Mouse (Mus musculus): ENCODE measurements around the gene Ap1m1.

Ap1m1 gene

DNA sequence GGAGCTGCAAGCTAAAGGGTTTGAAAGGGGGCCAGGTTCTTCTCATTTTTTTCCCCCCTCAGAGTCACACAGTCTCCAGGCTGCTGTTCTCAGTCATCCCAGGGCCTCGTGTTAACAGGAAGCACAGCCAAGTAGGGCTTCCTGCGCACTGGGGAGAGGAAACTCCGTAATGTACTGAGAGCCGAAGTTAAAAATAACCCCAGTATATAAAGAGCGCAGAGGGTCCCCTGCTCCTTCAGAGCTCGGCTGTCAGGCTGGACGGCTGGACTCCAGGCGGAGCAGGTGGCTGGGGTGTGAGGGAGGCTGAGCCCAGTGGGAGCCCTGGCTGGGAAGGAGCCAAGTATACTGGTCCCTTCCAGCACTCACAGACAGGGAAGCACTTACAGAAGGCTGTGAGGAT is 55.9 kb downstream of the Ap1m1 start:
- DNase-seq = peak; percentile 45

DNA sequence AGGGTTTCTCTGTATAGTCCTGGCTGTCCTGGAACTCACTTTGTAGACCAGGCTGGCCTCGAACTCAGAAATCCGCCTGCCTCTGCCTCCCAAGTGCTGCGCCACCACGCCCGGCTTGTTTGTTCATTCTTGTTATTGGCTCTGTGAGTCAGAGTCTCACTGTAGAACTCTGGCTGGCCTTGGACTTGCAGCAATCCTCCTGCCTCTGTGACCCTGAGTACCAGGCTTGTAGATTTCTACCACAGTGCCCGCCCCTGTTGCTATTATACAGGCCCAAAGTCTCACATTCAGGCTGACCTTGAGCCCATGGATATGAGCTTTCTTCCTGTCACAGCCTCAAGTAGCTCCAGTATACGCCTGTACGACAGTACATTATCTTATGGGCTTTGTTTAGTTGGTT is 56.7 kb downstream of the Ap1m1 start:
- DNase-seq = no peak

DNA sequence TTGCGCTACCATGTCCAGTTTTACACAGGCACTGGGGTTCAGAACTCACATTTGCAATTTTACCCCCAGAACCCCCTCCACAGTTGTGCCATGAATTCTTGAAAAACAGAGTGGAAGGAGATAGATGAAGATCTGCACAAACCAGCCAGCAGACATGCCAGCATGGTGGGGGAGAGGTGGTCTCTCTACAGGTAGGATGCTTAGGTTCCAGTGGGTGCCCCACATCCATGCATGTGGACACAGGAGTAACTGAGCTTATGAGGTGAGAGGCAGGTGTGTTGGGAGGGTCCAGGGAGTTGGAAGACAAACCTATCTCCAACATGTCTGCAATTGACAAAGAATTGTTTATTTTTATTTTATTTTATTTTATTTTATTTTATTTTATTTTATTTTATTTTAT is 59.1 kb downstream of the Ap1m1 start:
- no peak for DNase-seq

DNA sequence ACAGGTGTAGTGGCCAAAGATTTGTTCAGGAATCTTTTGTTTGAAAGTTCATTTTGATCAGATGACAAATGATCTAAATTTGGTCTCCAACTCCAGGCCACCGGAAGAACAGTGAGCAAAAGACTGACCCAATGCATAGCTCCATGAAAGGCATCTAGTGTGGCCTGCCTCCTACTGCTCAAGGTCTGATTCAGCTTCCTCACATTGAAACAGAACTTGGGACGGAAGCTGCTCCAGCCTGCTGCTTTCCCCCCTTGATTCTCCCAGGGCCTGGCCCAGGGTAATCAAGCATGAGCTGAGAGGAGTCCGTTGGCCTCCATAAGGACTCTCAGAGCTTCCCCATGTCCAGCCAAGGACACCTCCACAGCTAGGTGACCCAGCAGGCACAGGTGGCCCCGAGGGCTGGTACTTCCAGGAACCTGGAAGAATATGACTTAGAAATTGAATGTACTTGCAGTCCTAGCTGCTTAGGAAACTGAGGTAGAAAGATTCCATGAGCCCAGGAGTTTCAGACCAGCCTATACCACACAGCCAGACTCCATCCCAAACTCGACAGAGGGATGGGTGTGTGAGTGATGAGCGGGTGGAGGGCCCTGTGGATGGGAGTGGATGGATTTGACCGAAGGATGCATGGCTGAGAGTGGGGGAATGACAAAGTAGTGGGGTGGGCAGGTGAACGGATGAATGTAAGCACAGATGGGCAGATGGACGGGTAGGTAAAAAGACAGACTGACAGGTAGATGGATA is 61.0 kb downstream of the Ap1m1 start:
- no peak for DNase-seq

DNA sequence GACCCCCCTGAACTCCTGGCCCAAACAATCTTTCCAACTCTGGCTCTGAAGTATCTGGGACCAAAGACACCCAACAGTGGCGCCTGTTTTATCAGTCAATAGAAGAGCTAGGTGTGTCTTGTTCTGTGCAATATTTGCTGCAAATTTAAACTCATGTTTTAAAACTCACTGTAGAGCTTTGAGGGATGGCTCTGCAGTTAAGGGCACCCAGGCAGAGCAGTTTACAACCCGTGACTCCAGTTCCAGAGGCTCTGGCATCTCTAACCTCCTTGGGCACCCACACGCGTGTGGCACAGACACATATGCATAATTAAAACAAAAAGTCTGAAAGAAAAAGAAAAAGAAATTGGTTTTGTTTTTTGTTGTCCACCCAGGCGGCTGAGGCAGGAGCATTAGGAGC is 61.7 kb downstream of the Ap1m1 start:
- no peak for DNase-seq

DNA sequence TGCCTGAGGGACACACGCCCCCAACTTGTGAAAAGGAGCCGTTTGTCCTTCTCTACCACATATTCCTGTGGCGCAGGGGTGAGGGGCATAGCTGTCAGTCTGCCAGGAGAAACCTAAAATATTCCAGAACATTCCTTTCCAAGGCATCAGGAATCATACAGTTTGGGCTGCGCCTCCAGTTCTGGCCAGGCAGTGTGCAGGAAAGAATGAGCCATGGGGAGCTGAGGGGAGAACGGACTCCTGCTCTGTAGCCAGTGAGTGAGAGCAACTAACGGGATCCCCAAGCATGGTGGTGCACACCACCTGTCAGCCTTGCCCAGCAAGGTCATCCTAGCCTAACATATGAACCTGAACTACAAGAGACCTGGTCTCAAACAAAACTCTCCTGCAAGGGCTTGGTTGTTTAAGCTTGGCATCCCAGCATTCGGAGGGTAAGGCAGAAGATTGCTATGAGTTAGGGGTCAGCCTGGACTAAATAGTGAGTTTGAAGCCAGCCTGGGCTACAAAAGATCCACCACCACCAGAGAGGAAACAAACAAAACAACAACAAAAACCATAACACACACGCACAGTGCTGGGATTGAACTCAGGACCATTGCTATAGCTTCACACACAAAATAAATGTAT is 63.3 kb downstream of the Ap1m1 start:
- no peak for DNase-seq

DNA sequence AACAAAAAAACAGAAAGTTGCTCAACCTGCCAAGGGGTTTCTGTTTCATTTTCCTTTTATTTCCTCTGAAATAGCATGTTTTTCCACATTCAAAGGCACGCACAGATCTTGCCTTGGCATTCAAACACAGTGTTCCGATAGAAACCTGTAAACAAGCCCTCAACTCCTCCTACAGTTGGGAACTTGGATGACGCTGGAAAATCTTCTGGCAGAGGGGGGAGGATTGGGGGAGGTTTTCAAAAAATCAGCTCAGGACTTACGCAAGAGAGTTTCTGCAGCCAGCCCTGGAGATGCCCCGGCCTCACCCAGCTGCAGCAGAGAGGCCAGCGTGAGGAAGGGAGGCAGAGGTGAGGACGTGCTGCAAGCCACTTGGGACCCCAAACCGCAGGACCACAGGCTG is 63.8 kb downstream of the Ap1m1 start:
- peak; percentile 25 for DNase-seq

DNA sequence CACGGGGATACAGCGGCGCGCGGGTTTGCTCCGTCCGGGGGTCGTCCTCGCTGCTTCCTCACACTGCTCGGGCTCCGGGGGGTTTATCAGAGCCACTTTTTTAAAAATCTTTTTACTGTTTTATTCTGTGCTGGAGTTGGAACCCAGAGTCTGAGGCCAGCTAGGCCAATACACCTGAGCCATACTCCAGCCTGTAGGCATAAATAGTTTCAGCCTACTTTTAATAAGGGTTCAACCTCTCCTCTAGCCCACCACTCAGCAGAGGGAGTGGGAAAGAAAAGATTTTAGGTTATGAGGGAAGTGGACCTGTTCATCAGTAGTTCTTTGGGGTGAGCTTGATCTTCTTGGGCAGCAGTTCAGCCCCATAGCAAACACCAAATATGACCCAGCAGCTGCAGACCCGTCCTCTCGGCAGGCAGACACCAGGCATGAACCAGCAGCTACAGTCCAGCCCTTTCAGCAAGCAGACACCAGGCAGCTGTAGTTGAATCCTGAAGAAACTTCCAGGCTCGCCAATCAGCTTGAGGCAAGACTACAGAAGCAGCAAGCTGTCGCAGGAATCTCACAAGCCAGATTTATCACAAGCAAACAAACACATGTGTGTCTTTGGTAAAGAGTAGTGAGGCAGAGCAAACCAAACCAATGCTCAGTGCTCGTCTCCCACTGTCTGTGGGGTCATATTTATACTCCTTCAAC is 65.5 kb downstream of the Ap1m1 start, which contains the start of gene Gm10282:
Gene Gm10282, minus strand, starts transcription at position 51 of the 696 bp plus-strand sequence.
- DNase-seq = no peak

DNA sequence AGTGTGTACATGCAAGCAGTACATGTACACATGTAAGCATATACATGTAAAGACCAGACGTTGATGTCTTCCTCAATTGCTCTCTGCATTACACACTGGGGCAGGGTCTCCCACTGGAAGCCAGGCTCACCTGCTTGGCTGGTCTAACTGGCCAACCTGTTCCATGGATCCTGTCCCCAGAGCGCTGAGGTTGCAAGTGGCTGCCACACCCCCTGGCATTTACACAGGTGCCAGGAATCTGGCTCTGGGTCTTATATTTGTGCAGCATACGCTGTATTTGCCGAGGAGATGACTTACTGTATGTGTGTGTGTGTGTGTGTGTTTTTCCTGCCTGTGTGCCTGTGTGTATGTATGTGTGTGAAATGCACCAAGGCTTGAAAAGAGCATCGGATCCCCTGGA is 67.1 kb downstream of the Ap1m1 start:
- DNase-seq = no peak

All from liver (tissue).